Mouse (Mus musculus) liver, embryonic 14.5 days (tissue): ENCODE measurements around the gene Snapc1. TPM values are rescaled to one million over a fixed set of nuclear protein-coding genes. Genes with fewer than 3 reads are reported as not detected.

ENCODE experiments used
- ATAC-seq: fragments of 200-750 bp; cut with Nextera tagmentation; 2 replicates; pipeline ENCODE4 v1.8.0; 2017; ENCODE audit warnings: moderate number of reproducible peaks, mild to moderate bottlenecking, moderate library complexity; ENCODE audit not compliant: insufficient read depth
- DNase-seq, 3 experiments: peaks; one replicate each; pipeline ENCODE4 v3.0.0-alpha.2; 2012 to 2013; ENCODE audit warnings: low read depth in 3 of 3, low spot score in 3 of 3
- H3K27ac ChIP-seq: fragments of 300-500 bp; sonication (generic); 2 replicates; pipeline ENCODE4 v1.5.1; 2014; ENCODE audit warnings: moderate library complexity, mild to moderate bottlenecking, control low read depth, inconsistent platforms
- H3K27me3 ChIP-seq: fragments of 300-500 bp; sonication (generic); 2 replicates; pipeline ENCODE4 v1.6.1; 2014; ENCODE audit warnings: mild to moderate bottlenecking, low read length, moderate library complexity; ENCODE audit not compliant: control insufficient read depth, insufficient read depth
- H3K36me3 ChIP-seq: fragments of 300-500 bp; sonication (generic); replicated peaks from 2 replicates; pipeline ENCODE4 v1.6.1; 2014; ENCODE audit warnings: low read depth; ENCODE audit not compliant: control insufficient read depth, insufficient read depth
- H3K4me1 ChIP-seq, 2 experiments: fragments of 200-500 bp in 1 of 2; fragments of 300-500 bp in 1 of 2; sonication (generic) in 1 of 2; replicated peaks; 2 replicates each; pipeline ENCODE4 v1.6.1; 2012 to 2014; ENCODE audit warnings: antibody characterized with exemption in 1 of 2, inconsistent platforms in 1 of 2, low read length in 1 of 2; ENCODE audit not compliant: control insufficient read depth in 2 of 2, insufficient read depth in 2 of 2
- H3K4me2 ChIP-seq: fragments of 300-500 bp; sonication (generic); 2 replicates; pipeline ENCODE4 v1.6.1; 2014; ENCODE audit warnings: low read depth, mild to moderate bottlenecking, control low read depth, moderate library complexity
- H3K4me3 ChIP-seq, 2 experiments: fragments of 200-500 bp in 1 of 2; fragments of 300-500 bp in 1 of 2; sonication (generic) in 1 of 2; 2 replicates each; pipeline ENCODE4 v1.5.1; 2012 to 2014; ENCODE audit warnings: low read depth in 2 of 2, low read length in 2 of 2, mild to moderate bottlenecking in 2 of 2, control low read depth in 1 of 2, inconsistent platforms in 1 of 2, moderate library complexity in 1 of 2; ENCODE audit not compliant: insufficient read depth in 1 of 2
- H3K9ac ChIP-seq: fragments of 300-500 bp; sonication (generic); replicated peaks from 2 replicates; pipeline ENCODE4 v1.6.1; 2014; ENCODE audit warnings: mild to moderate bottlenecking, control low read depth, moderate library complexity
- H3K9me3 ChIP-seq: fragments of 300-500 bp; sonication (generic); 2 replicates; pipeline ENCODE4 v1.6.1; 2016; ENCODE audit warnings: low read length, mixed read lengths; ENCODE audit not compliant: control insufficient read depth
- CTCF ChIP-seq: IDR thresholded peaks from 2 replicates; pipeline ENCODE4 v1.5.1; 2016; ENCODE audit warnings: antibody characterized with exemption, low read depth, control low read depth
- EP300 ChIP-seq: IDR thresholded peaks from 2 replicates; pipeline ENCODE4 v1.6.1; 2016; ENCODE audit warnings: antibody characterized with exemption, low read depth
- WGBS: fragments of 180-500 bp; shearing (Covaris S2); extraction: QIAGEN DNeasy Blood & Tissue Kit; methylation state at CpG from one replicate; pipeline ENCODE4 v1.1.7; 2014; ENCODE audit not compliant: insufficient replicate concordance; 5-methylcytosine and 5-hydroxymethylcytosine counted together
- polyA plus RNA-seq, 2 experiments: library from polyadenylated mRNA; depleted of rRNA in 1 of 2; stranded (reverse) in 1 of 2; unstranded in 1 of 2; fragments of >200 nt; fragmentation: Nextera tagmentation in 1 of 2; extraction: Ambion mirVana in 1 of 2; gene quantifications; 2 replicates each; pipeline versions ENCODE4 v1.2.1 to v1.2.3; 2012 to 2014

Gene Snapc1
- polyA plus RNA-seq, 2 experiments: 3.3 to 3.5 TPM

GRCm38 (mm10) chr12:73953420-73954186 is 10.7 kb upstream of the Snapc1 start:
- H3K4me1 ChIP-seq: peaks cover 0 to 13% of the 10 kb centered on the region in 2 experiments; a peak in 3 of 4 replicates
- H3K9me3 ChIP-seq: no peaks in the 10 kb centered on the region
- no peak overlapping the region for H3K27ac ChIP-seq
- peak; percentile 75 for ATAC-seq
- no peak for TF ChIP-seq CTCF
- no peak for TF ChIP-seq EP300
- peak overlapping the region; percentile 81 for H3K4me2 ChIP-seq
- H3K27me3 ChIP-seq: peaks cover 4% of the 10 kb centered on the region; the same call in 1 of the 2 replicates
- DNase-seq: peak in 1 of 3 experiments; percentile 23
- 14% methylated on average over 14 of the region's 14 CpGs for WGBS
- H3K9ac ChIP-seq: peak overlapping the region; percentile 59
- H3K4me3 ChIP-seq: peak overlapping the region; percentile 50 to 54
- no peaks in the 10 kb centered on the region for H3K36me3 ChIP-seq

GRCm38 (mm10) chr12:73954785-73955184 is 9.5 kb upstream of the Snapc1 start:
- no peak for TF ChIP-seq CTCF
- TF ChIP-seq EP300: no peak
- no peak for DNase-seq
- no peak overlapping the region for H3K4me3 ChIP-seq
- H3K4me2 ChIP-seq: no peak overlapping the region
- 49% methylated on average over 5 of the region's 5 CpGs for WGBS
- no peaks in the 10 kb centered on the region for H3K36me3 ChIP-seq
- H3K9me3 ChIP-seq: no peaks in the 10 kb centered on the region
- no peak overlapping the region for H3K9ac ChIP-seq
- peaks cover 1% of the 10 kb centered on the region; the same call in 1 of the 2 replicates for H3K27me3 ChIP-seq
- H3K4me1 ChIP-seq: peaks cover 0 to 12% of the 10 kb centered on the region in 2 experiments; a peak in 3 of 4 replicates
- no peak overlapping the region for H3K27ac ChIP-seq
- no peak for ATAC-seq

- Histone ChIP-seq H3K27ac (no peak overlapping the region), H3K36me3 (no peaks in the 10 kb centered on the region), H3K9me3 (no peaks in the 10 kb centered on the region), H3K4me3 (no peak overlapping the region), H3K4me2 (no peak overlapping the region), H3K27me3 (no peaks in the 10 kb centered on the region), H3K9ac (no peak overlapping the region), H3K4me1 (peaks cover 0 to 12% of the 10 kb centered on the region in 2 experiments; a peak in 3 of 4 replicates)
- WGBS: 75% methylated on average over 3 of the region's 3 CpGs
- TF ChIP-seq EP300 (no peak), CTCF (no peak)
- DNase-seq (no peak), ATAC-seq (no peak)
Measured at GRCm38 (mm10) chr12:73957676-73958075, 6.6 kb upstream of the Snapc1 start.

- 64% methylated on average over 2 of the region's 2 CpGs for WGBS
- DNase-seq: no peak
Measured at GRCm38 (mm10) chr12:73958830-73959229, 5.5 kb upstream of the Snapc1 start.

GRCm38 (mm10) chr12:73969142-73969541 is 4.9 kb downstream of the Snapc1 start:
- WGBS: 80% methylated on average over 8 of the region's 8 CpGs
- no peak for ATAC-seq

More at GRCm38 (mm10) chr12:73958830-73959229, 5.5 kb upstream of the Snapc1 start:
- Histone ChIP-seq H3K27ac (no peak overlapping the region), H3K9ac (no peak overlapping the region), H3K4me2 (no peak overlapping the region), H3K4me1 (peaks cover 0 to 11% of the 10 kb centered on the region in 2 experiments; a peak in 3 of 4 replicates), H3K9me3 (no peaks in the 10 kb centered on the region), H3K27me3 (no peaks in the 10 kb centered on the region), H3K36me3 (no peaks in the 10 kb centered on the region), H3K4me3 (no peak overlapping the region)
- no peak for TF ChIP-seq CTCF
- no peak for TF ChIP-seq EP300
- no peak for ATAC-seq

More at GRCm38 (mm10) chr12:73969142-73969541, 4.9 kb downstream of the Snapc1 start:
- no peak for TF ChIP-seq EP300
- no peak for TF ChIP-seq CTCF
- no peaks in the 10 kb centered on the region for H3K9me3 ChIP-seq
- H3K27ac ChIP-seq: no peak overlapping the region
- no peak overlapping the region for H3K4me3 ChIP-seq
- peaks cover 24% of the 10 kb centered on the region for H3K36me3 ChIP-seq
- no peaks in the 10 kb centered on the region for H3K27me3 ChIP-seq
- no peak overlapping the region for H3K9ac ChIP-seq
- no peak overlapping the region for H3K4me2 ChIP-seq
- no peak for DNase-seq
- peaks cover 6% of the 10 kb centered on the region in 2 experiments; a peak in 3 of 4 replicates for H3K4me1 ChIP-seq
